Mouse (Mus musculus) E14TG2a.4 (cell line): Measurements from ENCODE around the gene Fat3.

Source experiments
- CTCF ChIP-seq: conservative IDR thresholded peaks from 2 replicates; pipeline ENCODE4 v1.5.1; 2014; ENCODE audit warnings: low read length
- NANOG ChIP-seq: IDR thresholded peaks from 2 replicates; pipeline ENCODE4 v1.6.1; 2014; ENCODE audit warnings: borderline replicate concordance, low read length, mixed read lengths

GRCm38 (mm10) chr9:16093047-16093668 lies 407.9 kb downstream of the Fat3 start:
- no peak for TF ChIP-seq CTCF
- no peak for TF ChIP-seq NANOG
